Mouse (Mus musculus) kidney, postnatal 10 days (tissue): Measurements from ENCODE around the gene Rin2.
"Not testable (repeated sequence)": the region's sequence is repeated elsewhere in the genome, so short reads cannot be mapped to it uniquely, and the experiment has no call there.

ENCODE experiments used
- DNase-seq: peaks from one replicate; pipeline ENCODE4 v3.0.0; 2021; ENCODE audit warnings: mixed read lengths

Rin2 gene

DNA sequence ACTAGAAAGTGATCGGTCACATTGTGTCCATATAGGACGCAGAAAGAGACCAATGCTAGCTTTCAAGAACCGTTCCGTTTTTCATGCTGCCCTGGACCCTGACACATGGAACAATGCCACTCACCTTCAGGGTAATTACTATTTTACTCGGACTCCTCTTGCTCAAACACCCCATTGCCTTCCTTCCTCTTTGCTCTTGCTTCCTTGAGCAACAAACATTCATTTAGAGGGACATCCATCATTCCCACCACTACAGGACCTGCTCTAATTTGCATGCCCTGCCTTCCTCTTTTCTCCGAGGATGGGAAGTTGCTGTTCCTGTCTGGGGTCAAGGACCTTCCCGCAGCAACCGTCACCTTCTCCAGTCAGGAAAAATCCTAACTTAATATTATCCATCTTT lies 9.9 kb downstream of the Rin2 start:
- no peak for DNase-seq

DNA sequence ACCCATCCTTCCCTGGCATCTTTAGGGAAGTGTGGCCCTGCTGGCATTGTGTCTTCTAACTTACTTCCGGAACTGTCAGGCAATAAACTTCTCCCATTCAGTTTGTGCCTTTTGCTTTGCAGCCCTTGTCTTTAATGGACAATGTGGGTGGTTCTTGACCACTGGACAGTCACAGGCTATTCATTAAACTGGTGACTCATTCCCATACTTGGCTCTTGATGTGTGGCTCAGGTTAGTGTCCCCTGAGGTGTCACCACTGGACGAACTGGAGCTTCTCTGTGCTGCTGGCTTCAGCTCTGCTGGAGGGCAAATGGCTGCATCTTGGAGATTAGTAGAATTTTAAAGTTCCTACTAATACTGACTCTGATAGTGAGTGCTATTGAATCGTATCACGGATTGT lies 11.0 kb downstream of the Rin2 start:
- no peak for DNase-seq

DNA sequence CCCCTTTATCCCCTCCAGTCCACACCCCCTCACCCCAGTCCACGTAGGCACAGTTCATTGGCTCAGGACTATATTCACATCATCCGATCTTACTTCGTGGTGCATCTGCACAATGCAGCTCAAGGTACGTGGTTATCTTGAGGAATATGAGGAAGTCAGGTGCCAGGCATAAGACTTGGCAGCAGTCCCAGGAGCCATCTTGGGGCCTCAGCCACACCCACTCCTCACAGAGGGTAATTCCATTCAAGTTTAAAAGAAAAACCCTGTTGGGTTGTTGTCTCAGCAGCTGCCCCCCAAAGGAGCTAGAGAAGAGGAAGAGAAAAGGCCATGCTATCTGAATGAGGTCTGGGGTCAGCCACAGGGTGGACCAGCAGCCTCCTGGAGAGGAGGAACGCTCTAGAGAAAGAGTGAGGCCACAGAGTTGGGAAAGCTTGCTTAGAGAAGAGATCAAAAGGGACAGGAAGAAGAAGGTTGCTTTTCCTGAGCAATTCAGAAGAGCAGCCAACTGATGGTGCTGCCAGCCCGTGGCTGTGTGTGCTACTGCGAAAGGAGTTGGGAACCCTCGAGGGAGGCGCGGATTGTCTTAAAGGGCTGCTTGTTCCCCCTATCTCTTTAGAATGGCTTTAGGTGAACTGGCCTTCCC lies 16.5 kb downstream of the Rin2 start:
- DNase-seq, result peak; percentile 57

GRCm38 (mm10) chr2:145697160-145697559 lies 22.1 kb downstream of the Rin2 start:
- no peak for DNase-seq

- DNase-seq, result peak; percentile 71
Measured at GRCm38 (mm10) chr2:145699414-145700071, 24.5 kb downstream of the Rin2 start.

- DNase-seq, result peak; percentile 24
Measured at GRCm38 (mm10) chr2:145700237-145700985, 25.4 kb downstream of the Rin2 start.

DNA sequence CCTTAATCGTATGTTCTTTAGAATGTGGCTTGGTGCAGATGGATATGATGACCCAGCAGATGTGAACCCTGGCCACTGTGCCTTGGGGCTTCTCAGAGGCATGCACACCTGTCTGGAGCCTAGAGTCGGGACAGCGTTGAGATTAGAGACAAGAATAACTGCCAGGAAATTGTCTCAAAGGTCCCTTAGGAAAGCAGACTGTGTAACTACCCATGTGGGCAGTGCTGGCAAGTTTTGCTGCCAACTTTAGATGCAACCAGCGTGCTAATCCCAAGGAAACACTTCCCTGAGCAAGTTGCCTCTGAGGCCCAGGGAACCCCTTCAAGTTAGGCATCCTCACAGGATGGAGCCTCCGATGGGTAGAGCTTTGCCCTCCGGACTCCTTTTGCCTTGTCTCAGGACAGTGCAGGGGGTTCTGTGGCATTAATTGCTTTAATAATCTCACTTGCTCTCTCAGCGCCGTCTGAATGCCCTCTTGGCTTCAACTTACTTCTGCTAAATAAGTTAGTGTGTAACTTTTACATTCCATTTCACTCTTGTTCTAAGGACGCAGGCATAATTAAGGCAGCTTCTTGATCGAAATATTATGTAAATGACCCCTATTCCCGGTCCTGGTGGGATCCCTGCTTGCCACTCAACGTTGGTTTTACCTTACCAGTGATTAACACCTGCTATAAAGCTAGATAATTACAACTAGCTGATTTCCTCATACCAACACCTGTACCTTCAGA lies 26.8 kb downstream of the Rin2 start:
- peak; percentile 29 for DNase-seq

- DNase-seq, result no peak
Measured at GRCm38 (mm10) chr2:145704738-145705137, 29.7 kb downstream of the Rin2 start.

DNA sequence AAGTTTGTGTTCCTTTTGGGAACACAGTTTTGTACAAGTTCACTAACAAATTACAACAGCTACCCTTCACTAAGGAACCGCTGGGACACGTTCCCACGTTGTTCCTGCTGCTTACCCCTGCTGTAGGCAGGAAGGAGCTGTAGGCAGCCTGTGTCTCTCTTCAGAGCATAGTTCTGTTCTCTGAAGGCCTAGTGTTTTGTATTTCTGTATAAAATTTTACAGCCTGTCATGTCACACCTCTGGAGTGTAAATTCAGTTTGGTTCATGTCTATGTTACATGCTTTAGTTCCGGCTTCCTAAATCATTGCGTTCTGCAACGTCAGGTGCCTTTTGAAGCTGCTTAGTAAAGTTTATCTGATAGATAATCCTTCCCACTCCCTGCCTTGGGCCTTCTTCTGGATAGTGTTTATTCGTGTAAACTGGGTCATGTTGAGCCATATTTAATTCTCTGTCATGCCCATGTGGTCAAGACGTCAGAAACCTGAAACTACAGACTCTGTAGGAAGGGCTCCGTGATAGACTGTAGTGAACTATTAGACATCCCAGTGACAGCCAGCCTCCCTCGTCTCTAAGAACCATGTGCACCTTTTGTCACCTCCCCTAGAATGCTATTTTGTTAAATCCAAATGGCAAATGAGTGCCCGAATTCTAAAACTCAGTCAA lies 34.8 kb downstream of the Rin2 start:
- no peak for DNase-seq

GRCm38 (mm10) chr2:145711512-145711911 lies 36.5 kb downstream of the Rin2 start:
- DNase-seq, result no peak

DNA sequence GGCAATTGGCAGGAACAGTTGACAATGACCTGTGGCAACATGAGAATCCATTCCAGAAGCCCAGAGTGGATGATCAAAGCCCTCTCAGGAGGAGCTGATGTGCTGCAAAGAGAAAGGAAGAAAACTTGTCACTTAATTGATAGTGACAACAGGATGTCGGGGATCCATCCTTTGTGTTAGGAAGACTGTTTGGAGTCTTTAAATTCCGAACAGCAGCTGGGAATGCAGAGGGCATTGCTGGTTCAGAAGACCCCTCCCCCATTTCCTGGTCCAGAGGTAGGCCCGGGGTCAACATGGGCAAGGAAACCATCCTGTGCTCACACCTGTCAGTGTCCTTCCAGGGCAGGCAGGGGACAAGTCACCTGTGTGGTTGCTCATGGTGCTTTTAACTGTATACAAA lies 37.0 kb downstream of the Rin2 start:
- no peak for DNase-seq

- no peak for DNase-seq
Measured at GRCm38 (mm10) chr2:145717539-145717938, 42.5 kb downstream of the Rin2 start.

- no peak for DNase-seq
Measured at GRCm38 (mm10) chr2:145718624-145719183, 43.7 kb downstream of the Rin2 start.

DNA sequence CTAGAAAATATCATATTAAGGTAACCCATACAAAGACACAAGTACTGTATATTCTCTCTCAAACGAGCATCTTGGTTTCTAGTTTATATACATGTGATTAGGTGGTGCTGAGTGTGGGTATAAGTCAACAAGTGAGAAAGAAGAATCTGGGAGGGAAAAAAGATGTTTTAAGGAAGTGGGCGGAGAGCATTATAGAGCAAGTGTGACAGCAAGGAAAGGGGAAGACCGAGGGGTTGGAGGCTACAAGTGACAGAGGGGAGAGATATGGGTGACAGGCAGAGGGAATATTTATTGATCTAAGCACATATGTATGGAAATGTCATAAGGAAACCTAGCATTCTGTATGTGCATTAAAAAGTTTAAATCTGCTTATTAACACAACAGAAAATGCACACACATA lies 45.1 kb downstream of the Rin2 start:
- no peak for DNase-seq

DNA sequence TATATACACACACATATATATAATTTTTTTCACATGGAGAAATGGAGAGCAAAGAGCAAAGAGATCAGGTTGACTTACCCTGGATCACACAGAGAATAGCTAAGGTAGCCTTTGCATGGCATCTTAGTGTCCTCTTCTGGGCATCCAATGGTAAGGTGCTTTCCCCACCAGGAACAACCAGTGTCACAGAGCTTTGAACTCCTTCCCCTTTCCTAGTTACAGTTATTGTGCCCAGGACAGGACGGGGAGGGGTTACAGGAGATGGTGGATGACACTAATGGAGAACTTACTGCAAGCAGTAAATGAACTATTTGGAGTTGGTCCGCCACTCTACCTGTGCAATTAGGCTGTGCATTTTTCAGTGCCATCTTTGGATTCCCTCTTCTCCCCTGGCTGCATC lies 45.7 kb downstream of the Rin2 start:
- no peak for DNase-seq

GRCm38 (mm10) chr2:145722304-145722703 lies 47.3 kb downstream of the Rin2 start:
- not testable (repeated sequence) for DNase-seq

DNA sequence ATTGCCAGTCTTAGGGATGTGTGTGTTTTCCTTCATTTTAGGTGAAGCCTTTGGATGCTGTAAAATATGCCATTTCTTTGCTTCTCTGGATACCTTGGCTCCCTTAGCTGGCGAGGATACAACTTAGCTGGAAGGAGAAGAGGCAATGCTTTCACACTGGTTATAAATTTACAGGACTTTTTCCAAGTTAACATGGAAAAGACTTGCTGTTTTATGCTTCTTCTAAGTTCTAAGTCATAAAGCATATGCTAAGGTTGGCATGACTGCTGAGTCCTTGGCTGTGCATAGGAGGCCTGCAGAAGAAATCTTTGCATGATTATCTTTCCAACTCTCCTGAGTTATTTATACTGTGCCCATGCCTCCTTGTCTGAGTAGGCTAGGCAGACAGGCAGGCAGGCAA lies 49.3 kb downstream of the Rin2 start:
- DNase-seq, result no peak

- DNase-seq, result no peak
Measured at GRCm38 (mm10) chr2:145729414-145729813, 54.4 kb downstream of the Rin2 start.

DNA sequence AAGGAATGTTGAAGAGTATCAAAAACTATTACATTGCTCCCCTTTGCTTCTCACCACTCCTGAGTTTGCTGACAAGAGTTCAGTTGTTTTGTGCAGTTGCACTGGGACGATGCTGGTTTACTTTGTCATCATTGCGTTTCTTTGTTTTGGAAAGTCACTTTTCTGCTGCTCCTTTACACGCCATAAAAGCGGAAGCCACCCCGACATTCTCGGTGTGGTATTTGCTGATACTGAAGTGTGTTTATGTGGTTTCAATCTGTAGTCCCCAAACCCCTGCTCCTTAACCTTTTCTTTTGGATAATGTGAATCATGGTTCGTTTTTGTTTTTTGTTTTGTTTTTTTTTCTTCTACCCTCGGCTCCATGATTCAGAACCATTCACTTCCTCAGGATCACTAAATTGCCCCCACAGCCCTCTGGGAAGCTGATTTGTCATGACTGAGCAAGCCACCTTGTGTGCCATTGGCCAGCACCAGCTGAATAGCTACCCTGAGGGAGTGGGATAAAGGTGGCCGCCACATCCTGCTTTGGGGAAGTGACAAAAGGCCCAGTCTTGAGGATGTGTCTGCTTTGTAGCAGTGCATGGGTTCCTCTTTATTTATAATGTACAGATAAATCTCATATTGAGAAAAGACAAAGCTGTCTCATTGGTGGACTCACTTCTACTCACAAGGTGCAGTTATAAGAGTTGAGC lies 55.3 kb downstream of the Rin2 start:
- DNase-seq, result no peak

- no peak for DNase-seq
Measured at GRCm38 (mm10) chr2:145730905-145731304, 55.9 kb downstream of the Rin2 start.

DNA sequence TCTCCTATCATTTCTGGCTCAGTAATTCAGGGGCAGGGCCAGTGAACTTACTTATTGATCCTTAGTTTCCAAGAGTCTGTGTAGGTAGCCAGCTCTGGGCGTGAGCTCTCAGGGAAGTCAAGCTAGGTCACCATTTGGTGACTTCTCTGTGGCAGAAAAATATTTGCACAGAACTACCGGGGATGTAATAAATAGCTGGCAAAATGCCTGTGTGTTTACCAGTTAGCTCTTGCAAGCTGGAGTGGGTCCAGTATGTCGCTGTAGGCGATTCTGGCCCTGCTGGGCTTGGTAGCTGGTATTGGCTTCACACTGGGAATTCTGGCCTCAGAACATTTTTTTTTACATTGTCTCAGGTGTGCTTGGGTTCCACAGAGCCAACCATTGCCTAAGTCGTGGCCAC lies 60.1 kb downstream of the Rin2 start:
- peak; percentile 26 for DNase-seq

GRCm38 (mm10) chr2:145736543-145736942 lies 61.5 kb downstream of the Rin2 start:
- DNase-seq, result no peak
